Mouse (Mus musculus) small intestine, adult 2 months (tissue): ENCODE data around the gene Defb43.

ENCODE experiments used
- CTCF ChIP-seq: fragments of 200-500 bp; IDR thresholded peaks from 2 replicates; pipeline ENCODE4 v1.5.1; 2012; ENCODE audit warnings: low read depth, mild to moderate bottlenecking, control low read depth, inconsistent platforms, low read length, moderate library complexity, mixed read lengths; ENCODE audit not compliant: insufficient replicate concordance, insufficient read length; ENCODE audit errors: extremely low read depth
- POLR2A ChIP-seq: fragments of 200-500 bp; IDR thresholded peaks from 2 replicates; pipeline ENCODE4 v1.6.1; 2012; ENCODE audit warnings: low read depth, mild to moderate bottlenecking, control low read depth, inconsistent platforms, low read length, moderate library complexity

GRCm38 (mm10) chr14:62975046-62975445 lies 36.5 kb upstream of the Defb43 start:
- TF ChIP-seq CTCF (peak; percentile 73; the same call in 1 of the 2 replicates), POLR2A (no peak)
